Mouse (Mus musculus): ENCODE results near the gene Cxcl14.

- TF ChIP-seq CTCF (IDR thresholded peaks at IDR 0.05; ENCODE audit: low read depth, low read length) (no peak), POLR2A (IDR thresholded peaks at IDR 0.05; ENCODE audit: extremely low read depth, insufficient read depth, low read length) (no peak)
Observed at GRCm38 (mm10) chr13:56294908-56295307, 1.4 kb downstream of the Cxcl14 start.

Measured in liver, adult 2 months (tissue).